Mouse (Mus musculus) stomach, postnatal 0 days (tissue): Measurements from ENCODE around the gene Rgma.

Source experiments
- CTCF ChIP-seq: IDR thresholded peaks from 2 replicates; pipeline ENCODE4 v1.5.1; 2016; ENCODE audit warnings: antibody characterized with exemption, low read depth, mild to moderate bottlenecking, moderate library complexity
- EP300 ChIP-seq: optimal IDR thresholded peaks from 2 replicates; pipeline ENCODE3; 2016; ENCODE audit warnings: antibody characterized with exemption

DNA sequence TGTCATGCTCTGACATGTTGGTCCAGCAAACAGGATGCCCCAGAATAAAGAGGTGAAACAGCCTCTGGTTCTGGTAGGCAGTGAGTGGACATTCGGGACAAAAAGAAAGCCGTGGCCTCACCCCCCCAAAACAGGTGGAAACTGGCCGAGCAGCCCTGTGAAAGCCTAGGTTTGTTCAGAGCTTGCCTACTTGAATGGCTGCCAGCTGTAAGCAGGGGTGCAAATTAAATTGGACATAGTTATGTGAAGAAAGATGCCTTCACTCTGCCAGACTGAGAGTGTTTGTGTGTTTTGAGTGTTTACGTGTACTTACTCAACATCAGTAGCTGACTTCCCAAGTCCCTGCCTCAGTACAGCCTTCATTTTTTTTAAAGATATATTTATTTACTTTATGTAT, 18.7 kb downstream of the Rgma start:
- no peak for TF ChIP-seq EP300
- TF ChIP-seq CTCF: no peak
